Mouse (Mus musculus) forebrain, embryonic 10.5 days (tissue): ENCODE measurements around the gene Lgals1. TPM values are rescaled to one million over a fixed set of nuclear protein-coding genes. Genes with fewer than 3 reads are reported as not detected.

Experiments used
- DNase-seq: peaks from one replicate; pipeline ENCODE4 v3.0.0-alpha.2; 2017; ENCODE audit warnings: low spot score; ENCODE audit errors: extremely low spot score
- H3K27ac ChIP-seq: fragments of 300-500 bp; sonication (generic); 2 replicates; pipeline ENCODE4 v1.5.1; 2016; ENCODE audit warnings: mild to moderate bottlenecking
- H3K27me3 ChIP-seq: fragments of 300-500 bp; sonication (generic); 2 replicates; pipeline ENCODE4 v1.6.1; 2016; ENCODE audit warnings: mild to moderate bottlenecking; ENCODE audit not compliant: poor library complexity, severe bottlenecking
- H3K36me3 ChIP-seq: fragments of 300-500 bp; sonication (generic); replicated peaks from 2 replicates; pipeline ENCODE4 v1.6.1; 2016; ENCODE audit warnings: mild to moderate bottlenecking, moderate library complexity
- H3K4me1 ChIP-seq: fragments of 300-500 bp; sonication (generic); 2 replicates; pipeline ENCODE4 v1.6.1; 2016
- H3K4me3 ChIP-seq: fragments of 300-500 bp; sonication (generic); 2 replicates; pipeline ENCODE4 v1.5.1; 2016; ENCODE audit warnings: mild to moderate bottlenecking, moderate library complexity
- H3K9me3 ChIP-seq: fragments of 300-500 bp; sonication (generic); 2 replicates; pipeline ENCODE4 v1.6.1; 2016; ENCODE audit warnings: mild to moderate bottlenecking, moderate library complexity
- WGBS: fragments of 180-500 bp; shearing (Covaris S2); methylation state at CpG from one replicate; pipeline ENCODE4 v1.1.7; 2016; 5-methylcytosine and 5-hydroxymethylcytosine counted together
- polyA plus RNA-seq: library from polyadenylated mRNA; unstranded; fragments of >200 nt; fragmentation: Nextera tagmentation; extraction: Ambion mirVana; gene quantifications from 2 replicates; pipeline ENCODE4 v1.2.1, GENCODE M21; 2016

Gene Lgals1
- polyA plus RNA-seq, 1 experiment from 2014 or later: 200 TPM

DNA sequence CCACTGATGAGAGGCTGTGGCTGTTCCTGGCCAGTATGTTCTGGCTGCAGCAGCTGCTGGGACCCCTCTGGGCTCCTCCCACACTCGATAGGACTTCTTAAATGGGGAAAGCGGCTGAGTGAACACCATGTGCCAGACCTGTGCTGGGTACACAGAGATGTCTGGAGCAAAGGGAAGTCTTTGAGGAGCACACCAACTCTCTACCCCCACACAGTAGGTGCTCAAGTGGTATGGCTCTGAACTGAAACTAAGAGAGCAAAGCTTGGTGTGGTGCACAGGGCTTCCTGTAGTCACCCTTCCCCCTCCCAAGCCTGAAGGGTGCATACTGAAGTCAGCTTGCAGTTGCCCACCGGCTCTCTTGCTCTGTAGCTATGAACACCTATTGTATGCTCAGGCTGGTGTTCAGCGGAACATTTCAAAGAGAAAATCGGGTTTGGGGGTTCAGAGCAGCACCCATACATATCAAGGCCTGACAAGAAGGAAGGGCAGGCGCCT lies 28.0 kb upstream of the Lgals1 start:
- peaks cover 83% of the 10 kb centered on the region for H3K4me1 ChIP-seq
- peak overlapping the region; percentile 76 for H3K4me3 ChIP-seq
- peaks cover 29% of the 10 kb centered on the region for H3K27me3 ChIP-seq
- DNase-seq: no peak
- H3K9me3 ChIP-seq: no peaks in the 10 kb centered on the region
- peak overlapping the region; percentile 83 for H3K27ac ChIP-seq
- H3K36me3 ChIP-seq: peaks cover 23% of the 10 kb centered on the region
- 55% methylated on average over 6 of the region's 6 CpGs for WGBS

GRCm38 (mm10) chr15:78899409-78899739 lies 27.2 kb upstream of the Lgals1 start, which contains the start of gene Gm49510:
Gene Gm49510, plus strand, starts transcription at chr15:78899667.
- peaks cover 21% of the 10 kb centered on the region for H3K36me3 ChIP-seq
- peaks cover 74% of the 10 kb centered on the region for H3K4me1 ChIP-seq
- H3K27ac ChIP-seq: peak within 1 kb of the TSS; percentile 83
- H3K27me3 ChIP-seq: peaks cover 29% of the 10 kb centered on the region
- H3K4me3 ChIP-seq: peak within 1 kb of the TSS; percentile 76
- WGBS: under 1% methylated on average over 20 of the region's 20 CpGs
- no peaks in the 10 kb centered on the region for H3K9me3 ChIP-seq
- DNase-seq: no peak

GRCm38 (mm10) chr15:78899740-78900584 lies 26.6 kb upstream of the Lgals1 start, which contains the start of gene Sh3bp1:
Gene Sh3bp1, plus strand, starts transcription at chr15:78899768.
- Histone ChIP-seq H3K9me3 (no peaks in the 10 kb centered on the region), H3K36me3 (peaks cover 21% of the 10 kb centered on the region), H3K27ac (peak within 1 kb of the TSS; percentile 83), H3K4me1 (peaks cover 69% of the 10 kb centered on the region), H3K4me3 (peak within 1 kb of the TSS; percentile 76), H3K27me3 (peaks cover 29% of the 10 kb centered on the region)
- 1% methylated on average over 47 of the region's 47 CpGs for WGBS
- DNase-seq: peak; percentile 62

GRCm38 (mm10) chr15:78900585-78901421 lies 25.7 kb upstream of the Lgals1 start:
- H3K36me3 ChIP-seq: peaks cover 20% of the 10 kb centered on the region
- no peaks in the 10 kb centered on the region for H3K9me3 ChIP-seq
- DNase-seq: no peak
- H3K4me3 ChIP-seq: peak overlapping the region; percentile 76
- H3K27me3 ChIP-seq: peaks cover 29% of the 10 kb centered on the region
- H3K27ac ChIP-seq: peak overlapping the region; percentile 83
- peaks cover 65% of the 10 kb centered on the region for H3K4me1 ChIP-seq
- WGBS: 14% methylated on average over 18 of the region's 18 CpGs

- WGBS: 30% methylated on average over 8 of the region's 8 CpGs
- Histone ChIP-seq H3K4me1 (peaks cover 59% of the 10 kb centered on the region), H3K4me3 (peak overlapping the region; percentile 76), H3K27me3 (peaks cover 29% of the 10 kb centered on the region), H3K9me3 (no peaks in the 10 kb centered on the region), H3K36me3 (peaks cover 24% of the 10 kb centered on the region), H3K27ac (peak overlapping the region; percentile 83)
- no peak for DNase-seq
Measured at GRCm38 (mm10) chr15:78901422-78901789, 25.1 kb upstream of the Lgals1 start.

- Histone ChIP-seq H3K36me3 (peaks cover 43% of the 10 kb centered on the region), H3K27ac (peak overlapping the region; percentile 53; the same call in 1 of the 2 replicates), H3K27me3 (peaks cover 27% of the 10 kb centered on the region), H3K9me3 (no peaks in the 10 kb centered on the region), H3K4me1 (peaks cover 46% of the 10 kb centered on the region), H3K4me3 (peak overlapping the region; percentile 12; the same call in 1 of the 2 replicates)
- DNase-seq: peak; percentile 79
- WGBS: 15% methylated on average over 2 of the region's 2 CpGs
Measured at GRCm38 (mm10) chr15:78903243-78903642, 23.3 kb upstream of the Lgals1 start.

GRCm38 (mm10) chr15:78908399-78908798 lies 18.1 kb upstream of the Lgals1 start:
- no peak overlapping the region for H3K27ac ChIP-seq
- H3K4me1 ChIP-seq: peaks cover 12% of the 10 kb centered on the region
- no peak overlapping the region for H3K4me3 ChIP-seq
- H3K27me3 ChIP-seq: no peaks in the 10 kb centered on the region
- no peak for DNase-seq
- peaks cover 72% of the 10 kb centered on the region for H3K36me3 ChIP-seq
- no peaks in the 10 kb centered on the region for H3K9me3 ChIP-seq
- 80% methylated on average over 7 of the region's 7 CpGs for WGBS

- H3K9me3 ChIP-seq: no peaks in the 10 kb centered on the region
- H3K27ac ChIP-seq: no peak overlapping the region
- peaks cover 69% of the 10 kb centered on the region for H3K36me3 ChIP-seq
- no peak for DNase-seq
- WGBS: 95% methylated on average over 8 of the region's 8 CpGs
- peaks cover 18% of the 10 kb centered on the region for H3K4me1 ChIP-seq
- H3K27me3 ChIP-seq: no peaks in the 10 kb centered on the region
- no peak overlapping the region for H3K4me3 ChIP-seq
Measured at GRCm38 (mm10) chr15:78908982-78909381, 17.5 kb upstream of the Lgals1 start.

DNA sequence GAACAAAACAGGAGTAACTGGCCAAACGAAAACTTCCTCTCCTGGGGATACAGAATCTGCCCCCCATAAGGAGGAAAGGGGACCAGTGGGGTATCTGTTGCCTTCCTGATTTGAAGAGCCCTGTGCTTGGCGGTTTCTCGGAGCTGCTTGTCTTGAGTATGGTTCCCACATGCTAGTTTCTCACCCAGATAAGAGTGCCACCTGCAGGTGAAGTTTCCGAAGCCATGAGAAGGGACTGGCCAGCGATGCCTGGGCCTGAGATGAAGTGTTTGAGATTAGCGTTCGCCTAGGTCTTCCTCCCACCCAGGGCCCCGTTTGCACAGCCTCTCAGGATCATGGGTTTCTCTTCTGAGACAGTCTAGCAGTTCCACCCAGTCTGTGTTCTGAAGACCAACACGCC lies 14.5 kb upstream of the Lgals1 start:
- Histone ChIP-seq H3K36me3 (peaks cover 57% of the 10 kb centered on the region), H3K9me3 (no peaks in the 10 kb centered on the region), H3K27me3 (no peaks in the 10 kb centered on the region), H3K4me3 (no peak overlapping the region), H3K27ac (no peak overlapping the region), H3K4me1 (peaks cover 46% of the 10 kb centered on the region)
- WGBS: 38% methylated on average over 9 of the region's 9 CpGs
- peak; percentile 50 for DNase-seq

DNA sequence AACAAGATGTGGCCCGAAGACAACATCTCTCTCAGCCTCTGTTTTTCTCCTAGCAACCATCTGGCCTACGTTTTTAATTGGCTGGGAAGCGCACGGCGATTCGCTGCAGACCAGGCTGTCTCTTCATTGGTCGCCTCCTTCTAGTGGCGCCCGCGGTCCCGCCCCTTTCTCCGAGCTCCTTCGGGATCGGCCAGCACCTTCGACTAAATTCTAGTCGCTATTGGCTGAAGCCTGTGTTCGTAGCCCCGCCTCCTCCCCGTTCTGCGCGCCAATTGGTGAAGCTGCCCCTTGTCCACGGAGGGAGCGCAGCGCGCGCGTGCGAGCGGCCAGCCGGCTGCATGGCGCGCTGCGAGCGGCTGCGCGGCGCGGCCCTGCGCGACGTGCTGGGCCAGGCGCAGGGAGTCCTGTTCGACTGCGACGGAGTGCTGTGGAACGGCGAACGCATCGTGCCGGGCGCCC lies 12.9 kb upstream of the Lgals1 start, which contains the start of gene Pdxp:
Pdxp (plus strand) TSS at position 288 of the 459 bp plus-strand sequence.
- Histone ChIP-seq H3K36me3 (peaks cover 55% of the 10 kb centered on the region), H3K9me3 (no peaks in the 10 kb centered on the region), H3K4me3 (peak within 1 kb of the TSS; percentile 90), H3K4me1 (peaks cover 55% of the 10 kb centered on the region), H3K27me3 (no peaks in the 10 kb centered on the region), H3K27ac (peak within 1 kb of the TSS; percentile 96)
- peak; percentile 99 for DNase-seq
- WGBS: under 1% methylated on average over 51 of the region's 51 CpGs

- DNase-seq: peak; percentile 41
Measured at GRCm38 (mm10) chr15:78914091-78914822, 12.3 kb upstream of the Lgals1 start.

More at GRCm38 (mm10) chr15:78914091-78914822, 12.3 kb upstream of the Lgals1 start:
- peak overlapping the region; percentile 96 for H3K27ac ChIP-seq
- H3K27me3 ChIP-seq: no peaks in the 10 kb centered on the region
- H3K36me3 ChIP-seq: peaks cover 55% of the 10 kb centered on the region
- no peaks in the 10 kb centered on the region for H3K9me3 ChIP-seq
- H3K4me1 ChIP-seq: peaks cover 55% of the 10 kb centered on the region
- WGBS: under 1% methylated on average over 86 of the region's 87 CpGs
- peak overlapping the region; percentile 90 for H3K4me3 ChIP-seq
